Mouse (Mus musculus) heart, adult 8-10 months (tissue): ENCODE results near the gene Fgfr4. TPM values are rescaled to one million over a fixed set of nuclear protein-coding genes. Genes with fewer than 3 reads are reported as not detected.
"Not testable (repeated sequence)": the region's sequence is repeated elsewhere in the genome, so short reads cannot be mapped to it uniquely, and the experiment has no call there.

Source experiments
- DNase-seq: peaks from one replicate; pipeline ENCODE4 v3.0.0; 2022; ENCODE audit warnings: low spot score
- total RNA-seq, 4 experiments: library from RNA; stranded (reverse); gene quantifications; 2 replicates each; pipeline ENCODE4 v1.2.4; 2022

Fgfr4 gene
- total RNA-seq, 4 experiments from 2014 or later, result 0.16 to 0.29 (median 0.28) TPM; not detected in 1

DNA sequence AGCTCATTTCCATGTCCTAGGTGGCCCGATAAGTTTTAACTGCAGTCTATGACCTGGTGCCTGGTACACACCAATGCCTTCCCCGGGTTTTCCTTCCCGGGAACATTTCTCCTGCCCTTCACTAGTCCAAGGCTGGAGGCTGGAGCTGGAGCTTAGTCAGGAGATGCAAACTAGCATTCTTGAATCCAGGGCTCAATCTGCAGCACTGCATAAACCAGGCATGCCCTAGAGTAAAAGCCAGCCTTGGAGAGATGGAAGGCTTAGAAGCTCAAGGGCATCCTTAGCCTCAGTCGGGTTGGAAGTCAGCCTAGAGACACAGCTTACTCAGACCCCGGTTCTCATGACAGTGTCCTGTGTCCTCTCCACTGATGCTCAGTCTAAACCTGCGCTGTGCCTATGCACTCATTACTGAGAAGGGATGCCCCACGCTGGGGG lies 19.9 kb downstream of the Fgfr4 start:
- no peak for DNase-seq

DNA sequence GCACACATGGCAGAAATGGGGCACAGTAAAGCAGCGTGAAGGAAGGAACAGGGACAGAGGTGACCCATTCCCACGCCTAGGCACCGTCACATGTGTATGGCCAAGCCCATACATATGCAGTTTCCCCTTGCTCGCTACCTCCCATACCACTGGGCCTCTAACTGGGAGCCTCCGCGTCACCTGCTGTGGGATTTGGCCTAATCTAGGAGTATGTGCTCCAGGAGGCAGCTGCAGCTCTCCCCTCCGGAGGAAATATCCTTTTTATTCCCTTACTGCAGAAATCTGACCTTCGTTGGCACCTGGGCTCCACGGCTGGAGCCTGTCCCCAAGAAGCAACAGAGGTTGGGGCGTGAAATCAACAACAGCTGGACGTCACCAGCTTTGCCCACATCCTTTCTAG lies 21.9 kb downstream of the Fgfr4 start:
- DNase-seq, result no peak

DNA sequence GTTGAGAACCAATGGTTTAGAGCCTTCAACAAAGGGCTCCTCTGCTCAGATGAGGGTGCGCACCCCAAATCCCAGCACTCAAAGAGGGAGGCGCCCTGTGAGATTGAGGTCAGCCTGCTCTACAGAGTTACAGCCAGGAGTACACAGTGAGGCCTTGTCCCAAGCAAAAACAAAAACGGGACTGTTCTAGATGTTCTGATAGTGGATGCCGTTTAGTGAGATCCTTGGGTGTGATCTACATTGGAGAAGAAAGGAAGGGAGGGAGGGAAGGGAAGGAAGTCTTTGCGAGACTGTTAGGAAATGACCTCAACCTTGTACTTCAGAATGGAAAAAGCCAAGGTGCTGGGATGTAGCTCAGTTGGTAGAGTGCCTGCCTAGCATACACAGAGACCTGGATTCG lies 23.8 kb downstream of the Fgfr4 start:
- no peak for DNase-seq

DNA sequence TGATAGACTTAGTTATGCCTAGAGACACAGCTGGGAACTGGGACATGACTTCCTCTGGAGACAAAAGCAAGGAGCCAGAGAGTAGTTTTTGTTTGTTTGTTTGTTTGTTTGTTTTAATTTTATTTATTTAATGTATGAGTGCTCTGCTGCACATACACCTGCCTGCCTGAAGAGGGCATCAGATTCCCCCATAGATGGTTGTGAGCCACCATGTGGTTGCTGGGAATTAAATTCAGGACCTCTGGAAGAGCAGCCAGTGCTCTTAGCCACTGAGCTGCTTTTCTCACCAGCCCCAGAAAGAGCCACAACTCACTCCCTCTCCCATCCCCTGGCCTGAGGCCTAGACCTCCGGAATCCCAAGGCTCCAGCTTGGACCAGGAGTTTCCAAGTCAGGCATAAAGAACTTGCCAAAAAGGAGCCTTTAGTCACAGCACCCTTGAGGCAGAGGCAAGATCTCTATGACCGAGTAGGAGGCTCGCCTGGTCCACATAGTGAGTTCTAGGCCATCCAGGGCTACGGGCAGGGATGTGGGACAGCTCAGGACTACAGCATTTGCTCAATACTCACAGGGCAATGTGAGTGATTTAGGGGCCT lies 25.6 kb downstream of the Fgfr4 start:
- DNase-seq, result no peak

DNA sequence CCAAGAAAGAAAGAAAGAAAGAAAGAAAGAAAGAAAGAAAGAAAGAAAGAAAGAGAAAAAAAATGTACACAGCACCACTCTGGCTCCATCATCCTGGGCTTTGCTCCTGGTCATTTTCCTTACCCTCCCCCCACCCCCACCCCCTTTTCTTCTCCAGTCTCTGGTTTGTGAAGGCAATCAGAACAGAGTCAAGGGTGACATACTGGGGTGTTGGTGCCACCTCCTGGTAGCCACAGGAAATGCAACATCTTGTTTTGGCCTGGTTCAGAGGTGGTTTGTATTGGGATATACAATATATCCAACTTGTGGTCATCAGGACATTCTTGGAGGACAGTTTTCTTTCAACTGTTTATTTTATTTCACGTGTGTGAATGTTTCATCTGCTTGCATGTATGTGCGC lies 26.1 kb downstream of the Fgfr4 start:
- DNase-seq, result peak; percentile 81

DNA sequence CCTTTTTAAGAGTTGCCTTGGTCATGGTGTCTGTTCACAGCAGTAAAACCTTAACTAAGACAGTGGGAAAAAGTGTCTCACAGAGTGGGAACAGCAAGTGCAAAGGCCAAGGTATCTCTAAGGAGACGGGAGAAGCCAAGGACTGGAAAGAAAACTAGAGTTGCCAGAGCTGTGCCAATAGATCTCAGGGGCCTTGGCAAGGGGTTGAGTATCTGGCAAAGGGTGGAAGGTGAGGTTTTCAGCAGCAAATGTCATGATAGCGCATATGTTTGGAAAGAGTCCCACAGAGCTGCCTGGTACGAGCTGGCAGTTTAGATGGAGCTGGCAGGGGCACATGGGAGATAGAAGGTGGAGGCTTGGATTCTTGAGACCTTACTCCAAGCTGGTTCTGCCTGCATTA lies 27.2 kb downstream of the Fgfr4 start:
- DNase-seq, result no peak

DNA sequence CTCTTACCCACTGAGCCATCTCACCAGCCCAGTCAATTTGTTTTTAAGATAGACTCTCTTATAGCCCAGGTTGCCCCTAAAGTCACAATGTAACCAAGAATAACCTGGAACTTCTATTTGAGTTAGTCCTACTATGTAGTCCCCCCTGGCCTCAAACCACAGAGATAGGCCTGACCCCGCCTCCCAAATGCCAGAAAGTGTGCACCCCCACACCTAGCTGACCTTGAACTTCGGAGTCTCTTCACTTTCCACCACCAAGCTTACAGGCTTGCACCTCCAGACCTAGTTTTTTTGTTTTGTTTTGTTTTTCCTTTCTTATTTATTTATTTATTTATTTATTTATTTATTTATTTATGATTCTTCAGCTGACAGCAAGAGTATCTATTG lies 29.3 kb downstream of the Fgfr4 start:
- no peak for DNase-seq

DNA sequence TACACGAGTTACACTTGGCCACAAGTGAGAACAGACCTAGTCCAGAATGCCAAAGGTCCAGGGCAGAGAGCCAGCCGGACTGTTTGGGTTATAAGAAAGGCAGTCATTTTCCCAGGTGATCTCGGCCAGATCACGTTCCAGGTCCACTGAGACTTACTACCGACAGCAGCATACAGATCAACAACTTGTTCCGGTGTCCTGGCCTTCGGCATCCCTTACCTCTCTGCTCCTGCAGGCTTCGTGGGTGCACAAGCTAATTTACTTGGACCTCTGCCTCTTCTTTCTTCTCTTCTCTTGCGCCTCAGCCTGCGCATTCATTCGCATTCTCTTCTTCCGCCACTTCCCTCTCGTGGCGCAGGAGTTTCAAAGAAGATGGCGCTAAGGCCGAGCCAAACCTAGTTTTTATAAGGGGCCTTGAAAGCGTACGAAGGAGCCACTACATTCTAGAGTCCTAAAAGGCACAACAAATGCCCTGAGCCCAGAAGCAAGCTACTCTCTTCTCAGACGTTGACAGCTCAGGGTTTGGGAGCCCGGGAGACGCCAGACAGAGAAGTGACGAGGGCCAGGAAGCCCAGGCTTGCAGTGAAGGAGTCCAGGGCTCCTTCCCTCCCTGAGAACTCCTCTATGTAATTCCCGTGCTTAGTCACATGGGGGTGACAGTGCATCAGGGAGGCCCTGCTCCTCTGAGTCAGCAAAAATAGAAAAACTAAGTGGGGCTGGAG lies 29.9 kb downstream of the Fgfr4 start:
- peak; percentile 86 for DNase-seq

DNA sequence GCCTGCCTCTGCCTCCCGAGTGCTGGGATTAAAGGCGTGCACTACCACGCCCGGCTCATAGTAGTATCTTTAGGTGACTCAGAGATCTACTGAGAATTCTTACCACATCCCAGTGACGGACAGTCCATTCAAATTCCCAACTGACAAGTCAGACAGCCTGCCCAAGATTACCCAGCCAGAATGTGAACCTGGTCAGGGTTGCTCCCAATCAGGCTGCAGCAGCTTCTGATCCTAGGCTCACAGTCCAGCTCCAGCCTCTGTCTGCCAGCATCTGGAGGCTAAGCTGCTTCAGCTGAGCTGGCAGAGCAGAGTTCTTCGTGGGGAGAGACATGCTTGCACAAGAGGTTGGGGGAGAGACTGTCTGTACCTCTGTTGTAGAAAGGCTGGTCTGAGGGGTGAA lies 30.9 kb downstream of the Fgfr4 start:
- DNase-seq, result no peak

DNA sequence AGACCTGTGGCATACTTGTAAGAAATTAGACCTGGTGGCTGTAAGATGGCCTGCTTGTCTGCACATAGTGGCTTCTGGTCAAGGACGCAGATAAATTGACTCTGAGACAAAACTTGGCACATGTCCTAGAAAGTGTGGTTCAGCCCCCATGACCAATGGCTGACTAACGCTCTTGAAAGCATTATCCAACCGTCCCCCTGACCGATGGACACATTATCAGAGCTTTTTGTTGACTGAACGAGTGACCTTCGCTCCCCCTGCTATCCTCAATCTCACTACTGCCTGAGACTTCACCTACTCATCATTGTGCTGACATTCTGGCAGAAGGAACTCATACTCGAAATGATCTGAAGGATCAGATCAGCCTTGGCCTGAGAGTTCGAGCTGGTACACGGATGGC lies 34.6 kb downstream of the Fgfr4 start:
- DNase-seq, result not testable (repeated sequence)

DNA sequence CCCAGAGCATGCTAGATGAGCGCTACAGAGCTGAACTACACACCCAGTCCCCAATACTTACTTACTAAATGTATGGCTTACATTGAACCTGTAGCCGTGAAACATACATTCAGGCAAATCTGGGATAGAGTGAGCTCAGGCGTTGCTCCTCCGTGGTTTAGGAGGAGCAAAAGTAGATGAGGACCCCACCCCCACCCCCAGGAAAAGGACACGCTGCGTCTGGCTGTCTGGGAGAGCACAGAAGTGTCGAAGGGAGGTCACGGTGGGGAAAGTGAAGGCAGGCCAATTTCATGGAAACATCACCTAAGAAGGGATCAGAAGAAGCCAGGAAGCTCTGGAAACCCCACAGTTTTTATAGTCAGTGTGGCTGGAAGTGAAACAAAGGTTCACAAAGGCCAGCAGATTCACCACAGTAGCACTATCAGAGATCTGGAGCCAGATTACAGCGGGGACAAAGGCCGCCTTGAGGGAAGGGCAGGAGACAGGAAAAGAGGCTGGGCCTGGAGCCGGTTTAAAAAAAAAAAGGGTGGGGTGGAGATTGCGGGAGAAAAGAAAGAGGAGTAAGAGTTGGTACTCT lies 37.2 kb downstream of the Fgfr4 start:
- no peak for DNase-seq

DNA sequence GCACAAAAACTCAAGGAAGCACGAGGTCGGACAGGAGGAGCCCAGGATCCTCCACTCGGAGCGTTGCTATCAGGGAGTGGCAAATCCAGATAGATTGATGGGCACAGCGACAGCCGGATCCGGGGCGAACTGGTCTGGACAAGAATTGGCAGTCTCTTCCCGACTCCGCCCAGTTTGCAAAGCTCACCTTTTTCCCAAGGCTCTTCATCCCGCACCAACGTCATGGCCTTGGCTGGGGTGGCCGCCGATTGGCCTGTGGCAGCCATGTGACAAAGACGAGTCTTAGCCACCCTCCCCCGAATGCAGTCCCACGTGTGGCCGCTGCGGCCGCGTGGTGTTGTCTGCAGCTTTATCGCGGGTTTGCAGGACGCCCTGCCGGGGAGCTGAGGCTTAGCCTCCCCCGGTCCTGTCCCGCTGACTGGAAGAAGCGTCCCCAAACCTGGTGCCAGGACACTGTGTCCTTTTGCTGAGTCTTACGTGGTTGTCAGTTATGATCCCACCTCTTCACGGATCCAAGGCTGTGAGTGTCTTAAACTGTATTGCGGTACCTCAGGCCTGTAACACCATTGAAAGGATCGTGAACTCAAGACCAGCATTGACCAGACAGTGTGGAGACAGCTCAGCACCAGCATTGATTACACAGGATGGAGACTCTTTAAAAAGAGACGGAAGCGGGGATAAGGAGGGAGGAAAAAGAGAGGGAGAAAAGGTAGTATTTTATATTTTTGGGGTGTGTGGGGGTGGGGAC lies 37.9 kb downstream of the Fgfr4 start:
- peak; percentile 94 for DNase-seq

DNA sequence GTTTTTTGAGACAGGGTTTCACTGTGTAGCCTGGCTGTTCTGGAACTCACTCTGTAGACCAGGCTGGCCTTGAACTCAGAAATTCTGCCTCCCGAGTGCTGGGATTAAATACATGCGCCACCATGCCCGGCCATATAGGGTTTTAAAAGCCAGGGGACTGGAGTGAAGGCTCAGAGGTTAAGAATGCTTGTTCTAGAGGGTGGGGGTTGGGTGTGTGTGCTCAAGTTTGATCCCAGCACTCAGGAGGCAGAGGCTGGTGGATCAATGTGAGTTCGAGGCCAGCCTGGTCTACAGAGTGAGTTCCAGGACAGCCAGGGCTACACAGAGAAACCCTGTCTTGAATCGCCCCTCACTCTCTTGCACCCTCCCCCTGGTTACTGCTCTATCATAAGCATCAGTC lies 39.1 kb downstream of the Fgfr4 start:
- no peak for DNase-seq

DNA sequence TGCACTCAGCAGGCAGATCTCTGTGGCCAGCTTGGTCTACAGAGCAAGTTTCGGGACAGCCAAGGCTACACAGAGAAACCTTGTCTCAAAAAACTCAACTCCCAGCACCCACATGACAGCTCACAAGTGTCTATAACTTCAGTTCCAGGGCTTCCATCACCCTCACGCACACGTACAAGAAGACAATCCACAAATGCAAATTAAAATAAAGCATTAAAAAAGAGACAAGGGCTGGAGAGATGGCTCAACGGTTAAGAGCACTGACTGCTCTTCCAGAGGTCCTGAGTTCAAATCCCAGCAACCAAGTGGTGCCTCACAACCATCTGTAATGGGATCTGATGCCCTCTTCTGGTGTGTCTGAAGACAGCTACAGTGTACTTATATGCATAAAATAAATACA lies 50.3 kb downstream of the Fgfr4 start:
- not testable (repeated sequence) for DNase-seq

DNA sequence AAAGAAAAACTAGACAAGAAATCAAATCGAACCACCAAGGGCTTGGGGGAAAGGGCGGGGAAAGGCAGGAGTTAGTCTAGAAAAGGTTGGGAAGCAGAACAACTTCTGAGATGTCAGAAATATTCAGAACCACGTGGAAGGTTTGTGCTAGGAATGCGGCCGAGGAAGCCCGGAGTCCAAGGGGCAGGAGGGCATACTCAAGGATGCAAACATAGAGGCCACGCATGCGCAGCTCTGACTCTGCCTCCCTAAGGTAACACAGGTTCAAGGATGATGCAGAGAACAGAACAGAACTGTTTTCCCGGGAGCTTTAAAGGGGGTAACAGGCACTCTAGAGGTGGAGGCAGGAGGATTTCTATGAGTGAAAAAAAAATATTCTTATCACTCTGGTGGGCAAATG lies 51.3 kb downstream of the Fgfr4 start:
- DNase-seq, result no peak

DNA sequence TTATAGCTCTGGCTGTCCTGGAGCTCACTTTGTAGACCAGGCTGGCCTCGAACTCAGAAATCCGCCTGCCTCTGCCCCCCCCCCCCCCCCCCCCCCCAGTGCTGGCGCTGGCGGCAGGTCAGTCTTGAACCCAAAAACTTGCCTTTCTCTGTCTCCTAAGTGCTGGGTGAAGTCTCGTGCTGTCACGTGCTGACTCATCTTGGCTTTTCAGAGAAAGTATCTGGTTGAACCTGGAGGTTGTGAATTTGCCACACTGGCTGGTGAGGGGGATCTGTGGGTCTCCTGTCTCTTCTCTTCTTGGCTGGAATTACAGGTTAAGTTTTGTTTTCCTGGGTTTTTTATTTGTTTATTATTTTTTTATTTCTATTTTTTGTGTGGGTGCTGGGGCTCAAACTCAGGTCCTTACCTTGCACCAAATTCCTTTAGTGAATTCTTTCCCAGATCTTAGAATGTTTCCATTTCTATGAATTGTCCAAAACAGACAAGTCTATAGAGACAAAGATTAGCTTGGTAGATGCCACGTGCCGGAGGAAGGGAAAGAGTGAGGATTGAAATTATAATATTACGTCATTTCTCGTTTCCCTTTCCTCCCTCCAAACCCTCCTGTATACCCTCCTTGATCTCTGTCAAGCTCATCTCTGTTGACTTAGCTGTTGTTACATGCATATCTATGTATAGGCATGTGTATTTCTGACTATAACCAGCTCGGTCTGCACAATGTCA lies 52.4 kb downstream of the Fgfr4 start:
- DNase-seq, result no peak

DNA sequence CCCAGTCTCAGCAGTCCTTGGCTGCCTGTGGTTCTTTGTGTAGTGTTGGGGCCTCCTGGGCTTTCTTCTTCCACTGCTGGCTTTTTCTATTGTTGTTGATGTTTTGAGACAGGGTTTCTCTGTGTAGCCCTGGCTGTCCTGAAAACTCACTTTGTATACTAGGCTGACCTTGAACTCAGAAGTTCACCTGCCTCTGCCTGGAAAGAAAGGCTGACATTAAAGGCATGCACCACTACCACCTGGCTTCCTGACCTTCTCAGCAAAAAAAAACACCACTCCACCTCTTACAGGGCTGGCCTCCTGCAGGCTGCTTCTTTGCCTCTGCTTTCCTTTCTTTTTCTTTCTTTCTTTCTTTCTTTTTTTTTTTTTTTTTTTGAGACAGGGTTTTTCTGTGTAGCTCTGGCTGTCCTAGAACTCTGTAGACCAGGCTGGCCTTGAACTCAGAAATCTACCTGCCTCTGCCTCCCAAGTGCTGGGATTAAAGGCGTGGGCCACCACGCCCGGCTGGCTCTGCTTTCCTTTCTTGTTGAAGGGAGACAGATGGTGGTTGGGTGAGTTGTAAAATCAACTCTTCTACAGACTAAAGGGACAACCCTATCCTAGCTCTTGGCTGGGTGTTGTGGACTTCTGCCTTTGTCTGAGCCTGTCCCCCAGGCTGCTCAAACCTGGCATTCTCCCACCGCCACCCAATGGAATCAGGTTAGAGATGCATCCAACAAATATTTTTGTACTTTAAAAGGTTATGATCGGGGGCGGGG lies 53.2 kb downstream of the Fgfr4 start:
- DNase-seq, result no peak

DNA sequence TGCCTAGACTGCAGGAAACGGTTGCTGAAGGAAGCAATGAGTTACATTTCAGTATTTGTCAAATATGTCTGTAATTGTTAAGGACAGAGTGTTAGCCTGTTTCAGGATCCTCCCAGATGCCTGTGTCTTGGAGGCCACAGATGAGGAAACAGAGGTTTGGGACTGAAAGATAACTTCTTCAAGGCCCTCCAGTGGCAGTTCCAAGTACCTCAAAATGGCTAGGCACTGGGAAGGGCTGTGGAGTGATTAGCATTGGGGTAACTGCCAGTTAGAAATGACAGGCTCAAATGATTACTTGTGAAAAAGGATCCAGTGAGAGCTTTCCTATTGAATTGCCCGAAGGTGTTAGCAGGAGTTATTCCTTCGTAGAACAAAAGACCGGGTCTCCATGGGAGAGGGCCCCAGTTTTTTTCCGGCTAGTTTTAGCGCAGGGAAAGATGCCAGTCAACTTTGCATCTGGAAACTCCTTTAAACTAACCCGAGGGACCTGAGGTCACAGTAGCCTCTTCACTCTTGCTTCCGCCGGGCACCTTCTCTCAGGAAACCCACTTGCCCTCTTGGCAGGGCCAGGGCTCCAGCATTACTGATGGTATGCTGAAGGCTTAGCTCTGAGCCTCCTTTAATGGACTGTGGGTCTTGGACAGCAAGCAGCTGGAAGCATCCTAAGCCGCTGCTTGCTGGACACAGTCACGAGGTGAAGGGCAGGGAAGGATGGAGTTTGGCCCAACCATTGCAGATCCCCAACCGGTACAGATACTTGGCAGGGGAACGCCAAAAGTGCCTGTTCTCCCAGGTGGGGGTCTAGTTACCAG lies 56.6 kb downstream of the Fgfr4 start:
- DNase-seq, result no peak

DNA sequence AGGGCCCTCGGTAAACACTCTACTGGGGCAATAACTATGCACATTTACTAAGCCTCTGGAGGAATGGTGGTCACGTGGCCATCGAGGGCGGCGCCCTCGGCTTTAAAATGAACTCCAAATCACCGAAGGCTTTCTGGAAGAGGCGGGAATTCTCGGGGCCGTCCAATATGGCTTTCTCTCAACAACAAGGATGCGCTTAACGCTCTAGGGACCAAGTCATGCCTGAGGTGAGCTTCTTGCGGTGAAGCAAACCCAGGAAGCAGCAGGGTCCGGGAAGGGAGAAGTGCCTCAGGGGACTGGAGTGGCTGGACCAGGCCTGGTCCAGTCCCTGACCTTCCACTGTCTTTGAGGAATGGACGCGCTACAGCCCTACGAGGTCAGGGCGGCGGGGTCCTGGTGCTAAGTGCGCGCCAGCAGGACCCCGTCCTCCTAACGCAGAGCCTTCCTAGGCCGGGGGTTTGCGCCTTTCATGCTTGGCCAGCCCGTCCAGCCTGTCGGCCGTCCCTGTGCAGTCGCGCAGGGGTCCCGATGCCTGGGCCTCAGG lies 57.3 kb downstream of the Fgfr4 start, which contains the start of gene Nsd1:
Gene Nsd1, plus strand, starts transcription at position 134 of the 544 bp plus-strand sequence.
- DNase-seq, result peak; percentile 10
